Mouse (Mus musculus) myocyte (in vitro differentiated cells): Measurements from ENCODE around the gene Catsper4. TPM values are rescaled to one million over a fixed set of nuclear protein-coding genes. Genes with fewer than 3 reads are reported as not detected.

ENCODE experiments used
- H3K27me3 ChIP-seq: one replicate; pipeline ENCODE4 v1.6.1; 2011; ENCODE audit not compliant: control insufficient read depth, insufficient read depth, insufficient read length
- H3K36me3 ChIP-seq: one replicate; pipeline ENCODE4 v1.6.1; 2011; ENCODE audit not compliant: control insufficient read depth, insufficient read depth
- H3K4me2 ChIP-seq: one replicate; pipeline ENCODE4 v1.6.1; 2011; ENCODE audit warnings: low read depth, control low read depth
- H3K4me3 ChIP-seq: one replicate; pipeline ENCODE4 v1.5.1; 2011; ENCODE audit warnings: mild to moderate bottlenecking, control low read depth, moderate library complexity
- H3K79me2 ChIP-seq: one replicate; pipeline ENCODE4 v1.6.1; 2011; ENCODE audit not compliant: control insufficient read depth, insufficient read depth
- H3ac ChIP-seq: one replicate; pipeline ENCODE4 v1.6.1; 2011; ENCODE audit not compliant: control insufficient read depth, insufficient read length
- CEBPB ChIP-seq: IDR thresholded peaks from 2 replicates; pipeline ENCODE4 v1.6.1; 2011; ENCODE audit warnings: mild to moderate bottlenecking, moderate library complexity; ENCODE audit not compliant: poor library complexity, insufficient read depth, severe bottlenecking
- E2F4 ChIP-seq: IDR thresholded peaks from one replicate; pipeline ENCODE4 v1.6.1; 2011; ENCODE audit warnings: mild to moderate bottlenecking, control low read depth, moderate library complexity; ENCODE audit not compliant: insufficient read depth
- MAX ChIP-seq: IDR thresholded peaks from one replicate; pipeline ENCODE4 v1.6.1; 2011; ENCODE audit warnings: low read depth, mild to moderate bottlenecking, control low read depth
- MYOD1 ChIP-seq, 3 experiments: IDR thresholded peaks; one replicate each; pipeline ENCODE4 v1.6.1; 2011; ENCODE audit warnings: control low read depth in 2 of 3, low read depth in 2 of 3, mild to moderate bottlenecking in 2 of 3, moderate library complexity in 1 of 3; ENCODE audit not compliant: insufficient read length in 2 of 3, control insufficient read depth in 1 of 3
- MYOG ChIP-seq, 3 experiments: IDR thresholded peaks; one replicate each; pipeline ENCODE4 v1.6.1; 2011; ENCODE audit warnings: control low read depth in 2 of 3, low read depth in 2 of 3, mild to moderate bottlenecking in 2 of 3; ENCODE audit not compliant: insufficient read length in 2 of 3, control insufficient read depth in 1 of 3, insufficient read depth in 1 of 3
- POLR2A ChIP-seq: IDR thresholded peaks from one replicate; pipeline ENCODE4 v1.6.1; 2011; ENCODE audit warnings: low read depth, mild to moderate bottlenecking, control low read depth, moderate library complexity; ENCODE audit not compliant: insufficient read length
- POLR2AphosphoS2 ChIP-seq: IDR thresholded peaks from one replicate; pipeline ENCODE4 v1.6.1; 2011; ENCODE audit warnings: low read depth, control low read depth; ENCODE audit not compliant: insufficient read length
- REST ChIP-seq: IDR thresholded peaks from one replicate; pipeline ENCODE4 v1.6.1; 2011; ENCODE audit warnings: mild to moderate bottlenecking, control low read depth, moderate library complexity; ENCODE audit not compliant: insufficient read depth, insufficient read length
- SRF ChIP-seq: IDR thresholded peaks from one replicate; pipeline ENCODE4 v1.6.1; 2011; ENCODE audit warnings: low read depth; ENCODE audit not compliant: control insufficient read depth, insufficient read length
- TCF12 ChIP-seq: IDR thresholded peaks from one replicate; pipeline ENCODE4 v1.6.1; 2011; ENCODE audit warnings: mild to moderate bottlenecking, control low read depth; ENCODE audit not compliant: poor library complexity, insufficient read depth, severe bottlenecking
- TCF3 ChIP-seq: IDR thresholded peaks from one replicate; pipeline ENCODE4 v1.6.1; 2011; ENCODE audit warnings: low read depth, control low read depth; ENCODE audit not compliant: insufficient read length
- USF1 ChIP-seq: IDR thresholded peaks from one replicate; pipeline ENCODE4 v1.6.1; 2011; ENCODE audit warnings: low read depth, mild to moderate bottlenecking, control low read depth, moderate library complexity
- polyA plus RNA-seq: library from polyadenylated mRNA; unstranded; fragments of >200 nt; fragmentation: generic; extraction: Trizol; gene quantifications from one replicate; pipeline ENCODE4 v1.2.1, GENCODE M21; 2012; ENCODE audit warnings: missing spikeins

Gene Catsper4
- polyA plus RNA-seq, 1 experiment, result not detected

DNA sequence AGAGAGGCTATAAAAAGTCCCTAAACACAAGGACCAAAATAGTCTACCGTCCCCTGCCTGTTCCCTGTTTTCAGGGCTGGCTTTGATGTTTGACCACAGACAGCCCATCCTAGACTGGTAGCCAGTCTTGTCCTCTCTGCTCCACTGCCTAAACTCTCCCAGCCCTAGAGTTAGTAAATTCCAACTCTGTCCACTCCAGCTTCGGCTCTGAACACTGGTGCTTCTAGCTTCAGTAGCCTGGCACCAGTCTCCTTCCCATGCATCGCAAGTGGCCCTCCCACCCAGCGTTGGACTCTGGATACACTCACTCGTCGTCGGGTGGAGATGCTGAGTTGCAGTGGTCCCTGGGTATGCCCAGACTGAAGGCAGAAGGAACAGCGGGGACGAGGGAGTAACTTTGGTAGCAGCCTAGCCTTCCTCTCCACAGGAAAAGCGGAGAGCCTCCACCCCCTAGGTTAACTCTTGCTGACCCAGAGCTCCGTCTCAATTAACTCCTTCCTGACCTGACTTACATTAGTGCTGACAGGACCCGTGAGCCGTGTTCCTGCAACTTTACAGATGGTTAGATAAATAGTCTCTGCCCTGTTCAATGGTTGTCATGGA, 26.6 kb upstream of the Catsper4 start, which contains the start of gene Grrp1:
TSS of gene Grrp1 (minus strand) at position 385 of the 603 bp plus-strand sequence.
- Histone ChIP-seq H3K36me3 (no peaks in the 10 kb centered on the region), H3K27me3 (peaks cover 57% of the 10 kb centered on the region), H3K79me2 (no peaks in the 10 kb centered on the region), H3K4me2 (peak within 1 kb of the TSS; percentile 32), H3ac (no peak within 1 kb of the TSS), H3K4me3 (no peak within 1 kb of the TSS)
- no peak for TF ChIP-seq SRF
- TF ChIP-seq MYOG (IDR thresholded peaks at IDR 0.05; ENCODE audit: control insufficient read depth in 1 of 3, insufficient read depth in 1 of 3, insufficient read length in 2 of 3, low read depth in 2 of 3), result no peak
- no peak for TF ChIP-seq POLR2A
- no peak for TF ChIP-seq E2F4
- no peak for TF ChIP-seq MYOD1 (IDR thresholded peaks at IDR 0.05; ENCODE audit: control insufficient read depth in 1 of 3, insufficient read length in 2 of 3, low read depth in 2 of 3)
- no peak for TF ChIP-seq TCF3

GRCm38 (mm10) chr4:134252911-134253721, 25.9 kb upstream of the Catsper4 start:
- TF ChIP-seq REST (no peak), E2F4 (no peak), MYOG (IDR thresholded peaks at IDR 0.05; ENCODE audit: control insufficient read depth in 1 of 3, insufficient read depth in 1 of 3, insufficient read length in 2 of 3, low read depth in 2 of 3) (no peak), MAX (no peak), SRF (no peak), TCF12 (no peak), MYOD1 (IDR thresholded peaks at IDR 0.05; ENCODE audit: control insufficient read depth in 1 of 3, insufficient read length in 2 of 3, low read depth in 2 of 3) (no peak), POLR2AphosphoS2 (no peak), POLR2A (no peak)
- H3K79me2 ChIP-seq, result no peaks in the 10 kb centered on the region
- no peak overlapping the region for H3ac ChIP-seq
- H3K4me2 ChIP-seq, result peak overlapping the region; percentile 32
- H3K4me3 ChIP-seq, result no peak overlapping the region
- no peaks in the 10 kb centered on the region for H3K36me3 ChIP-seq
- peaks cover 64% of the 10 kb centered on the region for H3K27me3 ChIP-seq

- no peak overlapping the region for H3ac ChIP-seq
- H3K4me3 ChIP-seq, result no peak overlapping the region
- TF ChIP-seq E2F4, result no peak
- no peak for TF ChIP-seq CEBPB
- no peak for TF ChIP-seq TCF3
- TF ChIP-seq REST, result no peak
- no peak for TF ChIP-seq MYOG (IDR thresholded peaks at IDR 0.05; ENCODE audit: control insufficient read depth in 1 of 3, insufficient read depth in 1 of 3, insufficient read length in 2 of 3, low read depth in 2 of 3)
- no peak for TF ChIP-seq POLR2AphosphoS2
- TF ChIP-seq MAX, result no peak
- no peak for TF ChIP-seq TCF12
- TF ChIP-seq POLR2A, result no peak
- no peak for TF ChIP-seq USF1
- TF ChIP-seq SRF, result no peak
- no peak for TF ChIP-seq MYOD1 (IDR thresholded peaks at IDR 0.05; ENCODE audit: control insufficient read depth in 1 of 3, insufficient read length in 2 of 3, low read depth in 2 of 3)
- peaks cover 72% of the 10 kb centered on the region for H3K27me3 ChIP-seq
- H3K79me2 ChIP-seq, result no peaks in the 10 kb centered on the region
- H3K36me3 ChIP-seq, result no peaks in the 10 kb centered on the region
- H3K4me2 ChIP-seq, result no peak overlapping the region
Measured at GRCm38 (mm10) chr4:134252131-134252910, 25.1 kb upstream of the Catsper4 start.

DNA sequence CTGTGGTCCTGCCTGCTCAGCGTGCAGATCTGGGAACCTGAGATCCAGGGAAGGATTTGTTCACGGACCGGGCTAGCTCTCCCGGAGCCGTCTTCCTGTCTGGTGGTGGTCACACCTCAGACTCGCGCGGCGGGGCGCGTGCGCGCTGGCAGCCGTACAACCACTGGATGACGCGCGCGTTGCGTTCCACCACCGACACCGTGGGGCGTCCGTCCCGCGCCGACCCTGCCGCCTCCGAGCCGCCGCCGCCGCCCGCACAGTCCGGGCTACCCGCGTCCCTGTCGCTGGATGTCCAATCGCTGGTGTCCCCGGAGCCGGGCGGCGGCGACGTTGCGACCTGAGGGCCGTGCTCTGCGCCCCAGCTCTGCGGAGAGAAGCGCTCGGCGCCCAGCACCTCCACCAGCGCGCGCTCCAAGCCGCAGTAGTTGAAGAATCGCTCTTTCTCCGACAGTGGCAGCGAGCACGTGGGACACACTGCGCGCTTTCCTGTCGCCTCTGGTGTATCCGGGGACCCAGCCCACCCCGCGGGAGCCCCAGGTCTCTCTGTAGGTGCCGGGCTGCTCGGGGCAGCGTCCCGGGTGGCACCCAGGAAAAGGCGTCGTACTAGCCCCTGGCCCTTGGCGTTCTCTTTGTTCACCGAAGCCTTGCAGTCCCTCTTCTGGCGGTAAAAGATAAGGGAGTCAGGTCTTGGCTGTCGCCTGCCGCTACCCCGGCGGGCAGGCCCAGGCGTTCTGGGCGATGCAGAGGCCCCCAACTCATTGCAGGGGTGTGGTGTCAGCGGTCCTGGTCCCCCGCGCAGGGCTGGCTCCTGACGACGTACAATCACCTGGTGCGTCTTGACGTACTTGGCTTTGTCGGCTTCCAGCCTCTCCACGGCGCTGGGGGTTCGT, 24.3 kb upstream of the Catsper4 start:
- Histone ChIP-seq H3K4me2 (no peak overlapping the region), H3K27me3 (peaks cover 73% of the 10 kb centered on the region), H3K4me3 (no peak overlapping the region), H3ac (no peak overlapping the region), H3K36me3 (no peaks in the 10 kb centered on the region), H3K79me2 (no peaks in the 10 kb centered on the region)
- no peak for TF ChIP-seq POLR2AphosphoS2
- no peak for TF ChIP-seq POLR2A
- TF ChIP-seq SRF, result no peak
- TF ChIP-seq MYOD1 (IDR thresholded peaks at IDR 0.05; ENCODE audit: control insufficient read depth in 1 of 3, insufficient read length in 2 of 3, low read depth in 2 of 3), result no peak
- TF ChIP-seq REST, result no peak
- TF ChIP-seq MAX, result no peak
- no peak for TF ChIP-seq CEBPB
- TF ChIP-seq MYOG (IDR thresholded peaks at IDR 0.05; ENCODE audit: control insufficient read depth in 1 of 3, insufficient read depth in 1 of 3, insufficient read length in 2 of 3, low read depth in 2 of 3), result no peak
- TF ChIP-seq E2F4, result no peak
- no peak for TF ChIP-seq USF1
- TF ChIP-seq TCF12, result no peak
- TF ChIP-seq TCF3, result no peak
